8 mouse cellular contexts compared by ENCODE assay signal in the genomic region with DNA sequence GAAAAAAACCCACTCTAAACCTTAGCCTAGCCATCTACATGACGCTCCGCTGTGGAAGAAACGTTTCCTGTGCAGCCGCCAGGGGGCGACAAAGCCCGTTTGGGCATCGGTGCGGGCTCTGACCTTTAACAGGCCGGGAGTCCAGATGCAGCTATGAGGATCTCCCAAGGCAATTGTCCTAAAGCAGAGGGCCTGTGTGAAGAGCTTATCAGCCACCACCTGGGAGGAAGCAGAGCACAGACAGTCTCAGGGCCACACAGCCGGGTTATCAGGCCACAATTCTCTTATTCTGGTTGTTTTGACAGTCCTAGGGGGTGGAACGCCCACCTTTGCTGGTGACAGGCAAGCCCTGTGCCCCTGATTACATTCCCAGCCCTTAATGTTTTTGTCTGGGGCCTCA. TPM values are rescaled to one million over a fixed set of nuclear protein-coding genes. Genes with fewer than 3 reads are reported as not detected.
A peak's percentile ranks its signal among the peaks of the same experiment; 100 is the strongest.
DNase-seq lines count a peak whose midpoint lies in the region; ATAC-seq lines count a peak whose summit lies in the region.

No protein-coding gene starts in this region.

- no peak overlapping the region for H3K4me3 ChIP-seq in intestine, embryonic 16.5 days (ENCODE audit: low read length)
- H3K4me3 ChIP-seq in midbrain, embryonic 10.5 days = no peak overlapping the region

- no peak overlapping the region for H3K9ac ChIP-seq in intestine, embryonic 16.5 days (ENCODE audit: low read depth, low read length)

- H3K4me2 ChIP-seq in intestine, embryonic 16.5 days (ENCODE audit: low read depth, low read length) = no peak overlapping the region

- 0 out of 2 replicates have a peak, but pooled peaks cover 5% of the 10 kb centered on the region for H3K27me3 ChIP-seq in intestine, embryonic 16.5 days (replicated peaks; ENCODE audit: control insufficient read depth, insufficient read depth, low read length)
- peaks cover 28% of the 10 kb centered on the region for H3K27me3 ChIP-seq in midbrain, embryonic 10.5 days (ENCODE audit: low read depth, poor library complexity, severe bottlenecking)

- peak; percentile 89 for ATAC-seq in common myeloid progenitor, adult 5-6 weeks (replicated peaks; ENCODE audit: low read depth, poor library complexity, severe bottlenecking)
- peak; percentile 69 for ATAC-seq in intestine, embryonic 16.5 days

- H3K4me1 ChIP-seq in intestine, embryonic 16.5 days (ENCODE audit: control insufficient read depth, insufficient read depth, low read length) = no peaks in the 10 kb centered on the region
- peaks cover 5% of the 10 kb centered on the region; the same call in 1 of the 2 replicates for H3K4me1 ChIP-seq in midbrain, embryonic 10.5 days

- H3K9me3 ChIP-seq in intestine, embryonic 16.5 days (ENCODE audit: control insufficient read depth, low read length) = no peaks in the 10 kb centered on the region
- no peaks in the 10 kb centered on the region for H3K9me3 ChIP-seq in midbrain, embryonic 10.5 days (replicated peaks)

- H3K27ac ChIP-seq in intestine, embryonic 16.5 days (ENCODE audit: low read length) = no peak overlapping the region
- no peak overlapping the region for H3K27ac ChIP-seq in midbrain, embryonic 10.5 days (replicated peaks)

- peak; percentile 94 for DNase-seq in ZHBTc4 (ENCODE audit: low read depth, low spot score)
- peak; percentile 81 for DNase-seq in gastrocnemius, postnatal 25 days
- DNase-seq in left cerebral cortex, postnatal 25 days (ENCODE audit: low spot score in 2 of 2) = peak; percentile 61 to 75
- DNase-seq in midbrain, embryonic 10.5 days (ENCODE audit: low spot score) = peak; percentile 88
- DNase-seq in right cerebral cortex, postnatal 4 days = peak; percentile 81
- peak; percentile 80 to 93 for DNase-seq in urinary bladder, postnatal 4 days (ENCODE audit: low spot score in 2 of 2)

- H3K36me3 ChIP-seq in intestine, embryonic 16.5 days (ENCODE audit: control insufficient read depth, insufficient read depth, low read length) = no peaks in the 10 kb centered on the region
- H3K36me3 ChIP-seq in midbrain, embryonic 10.5 days = no peaks in the 10 kb centered on the region

- intact Hi-C loops in left cerebral cortex, postnatal 25 days (cut with DNase I) = loop anchor here (1.0 kb wide), 2 partner anchors 44 to 97 kb away; no protein-coding TSS in a partner anchor

- 8% methylated on average over 11 of the region's 11 CpGs for WGBS in intestine, embryonic 16.5 days
- 8% methylated on average over 11 of the region's 11 CpGs for WGBS in midbrain, embryonic 10.5 days

RNA-seq across cellular contexts. Expression of a gene that starts 1.3 kb away (rescaled TPM):
- 0.37 and 2.5 TPM in 2 replicates for total RNA-seq in common myeloid progenitor, adult 5-6 weeks (2017)
- total RNA-seq in gastrocnemius, postnatal 25 days (2021) = not detected
- 158 and 172 TPM in 2 replicates for polyA plus RNA-seq in intestine, embryonic 16.5 days (2015; fragmentation: Nextera tagmentation; extraction: Ambion mirVana)
- total RNA-seq in left cerebral cortex, postnatal 25 days (2021) = 1 to 10 TPM in 1 of 2 experiments, under 1 TPM in 1; 0.89 to 1.3 TPM
- 1.1 and 2.9 TPM in 2 replicates for polyA plus RNA-seq in midbrain, embryonic 10.5 days (2016; fragmentation: Nextera tagmentation; extraction: Ambion mirVana)

RNA-seq across cellular contexts. Expression of a gene that starts 7.1 kb away (rescaled TPM):
- total RNA-seq in common myeloid progenitor, adult 5-6 weeks (2017) = 76.6 and 80.6 TPM in 2 replicates
- 100 to 1,000 TPM; 117 to 128 TPM for total RNA-seq in gastrocnemius, postnatal 25 days (2021)
- polyA plus RNA-seq in intestine, embryonic 16.5 days (2015; fragmentation: Nextera tagmentation; extraction: Ambion mirVana) = 44.6 and 50.2 TPM in 2 replicates
- total RNA-seq in left cerebral cortex, postnatal 25 days (2021) = 10 to 100 TPM; 43.9 to 51.4 TPM
- 65.8 and 72.2 TPM in 2 replicates for polyA plus RNA-seq in midbrain, embryonic 10.5 days (2016; fragmentation: Nextera tagmentation; extraction: Ambion mirVana)

RNA-seq across cellular contexts. Expression of a gene that starts 22.2 kb away (rescaled TPM):
- total RNA-seq in common myeloid progenitor, adult 5-6 weeks (2017) = 8.4 and 25.3 TPM in 2 replicates
- total RNA-seq in gastrocnemius, postnatal 25 days (2021) = 1 to 10 TPM; 7.4 to 9.1 TPM
- 40.2 and 42.5 TPM in 2 replicates for polyA plus RNA-seq in intestine, embryonic 16.5 days (2015; fragmentation: Nextera tagmentation; extraction: Ambion mirVana)
- 10 to 100 TPM; 54.4 to 58.4 TPM for total RNA-seq in left cerebral cortex, postnatal 25 days (2021)
- polyA plus RNA-seq in midbrain, embryonic 10.5 days (2016; fragmentation: Nextera tagmentation; extraction: Ambion mirVana) = 51.4 and 61.3 TPM in 2 replicates

RNA-seq across cellular contexts. Expression of a gene that starts 25.6 kb away (rescaled TPM):
- total RNA-seq in common myeloid progenitor, adult 5-6 weeks (2017) = 55.2 and 64.0 TPM in 2 replicates
- 1 to 10 TPM; 8.3 to 8.5 TPM for total RNA-seq in gastrocnemius, postnatal 25 days (2021)
- polyA plus RNA-seq in intestine, embryonic 16.5 days (2015; fragmentation: Nextera tagmentation; extraction: Ambion mirVana) = 12.3 and 13.2 TPM in 2 replicates
- total RNA-seq in left cerebral cortex, postnatal 25 days (2021) = 10 to 100 TPM; 34.6 to 35.7 TPM
- polyA plus RNA-seq in midbrain, embryonic 10.5 days (2016; fragmentation: Nextera tagmentation; extraction: Ambion mirVana) = 16.2 and 21.0 TPM in 2 replicates

RNA-seq across cellular contexts. Expression of a gene that starts 48.3 kb away (rescaled TPM):
- total RNA-seq in common myeloid progenitor, adult 5-6 weeks (2017) = 6.1 and 14.8 TPM in 2 replicates
- total RNA-seq in gastrocnemius, postnatal 25 days (2021) = 10 to 100 TPM; 60.5 to 63.9 TPM
- 62.1 and 62.3 TPM in 2 replicates for polyA plus RNA-seq in intestine, embryonic 16.5 days (2015; fragmentation: Nextera tagmentation; extraction: Ambion mirVana)
- 10 to 100 TPM; 40.7 to 49.2 TPM for total RNA-seq in left cerebral cortex, postnatal 25 days (2021)
- 48.6 and 49.9 TPM in 2 replicates for polyA plus RNA-seq in midbrain, embryonic 10.5 days (2016; fragmentation: Nextera tagmentation; extraction: Ambion mirVana)
